Mouse (Mus musculus) lung, postnatal 0 days (tissue): ENCODE results near the gene Trh. TPM values are rescaled to one million over a fixed set of nuclear protein-coding genes. Genes with fewer than 3 reads are reported as not detected.

ENCODE experiments used
- ATAC-seq: fragments of 200-750 bp; cut with Nextera tagmentation; 2 replicates; pipeline ENCODE4 v1.8.0; 2017; ENCODE audit warnings: moderate library complexity
- DNase-seq: peaks from one replicate; pipeline ENCODE4 v3.0.0-alpha.2; 2016; ENCODE audit warnings: low spot score
- H3K27ac ChIP-seq: fragments of 300-500 bp; sonication (generic); 2 replicates; pipeline ENCODE4 v1.5.1; 2014; ENCODE audit warnings: antibody characterized with exemption, mild to moderate bottlenecking, low read length, mixed read lengths
- H3K27me3 ChIP-seq: fragments of 300-500 bp; sonication (generic); replicated peaks from 2 replicates; pipeline ENCODE4 v1.6.1; 2014; ENCODE audit warnings: low read length, mixed read lengths; ENCODE audit not compliant: insufficient read depth
- H3K36me3 ChIP-seq: fragments of 300-500 bp; sonication (generic); 2 replicates; pipeline ENCODE4 v1.6.1; 2014; ENCODE audit warnings: low read length, mixed read lengths; ENCODE audit not compliant: insufficient read depth
- H3K4me1 ChIP-seq: fragments of 300-500 bp; sonication (generic); 2 replicates; pipeline ENCODE4 v1.6.1; 2014; ENCODE audit warnings: antibody characterized with exemption, low read depth, low read length, mixed read lengths; ENCODE audit not compliant: insufficient read depth
- H3K4me2 ChIP-seq: fragments of 300-500 bp; sonication (generic); replicated peaks from 2 replicates; pipeline ENCODE4 v1.6.1; 2014; ENCODE audit warnings: low read depth, mild to moderate bottlenecking, low read length, moderate library complexity, mixed read lengths
- H3K4me3 ChIP-seq: fragments of 300-500 bp; sonication (generic); 2 replicates; pipeline ENCODE4 v1.5.1; 2014; ENCODE audit warnings: low read depth, low read length
- H3K9ac ChIP-seq: fragments of 300-500 bp; sonication (generic); replicated peaks from 2 replicates; pipeline ENCODE4 v1.6.1; 2014; ENCODE audit warnings: low read depth, mild to moderate bottlenecking
- H3K9me3 ChIP-seq: fragments of 300-500 bp; sonication (generic); 2 replicates; pipeline ENCODE4 v1.6.1; 2016; ENCODE audit warnings: low read length, mixed read lengths
- CTCF ChIP-seq: IDR thresholded peaks from 2 replicates; pipeline ENCODE4 v1.5.1; 2016; ENCODE audit warnings: antibody characterized with exemption, mild to moderate bottlenecking
- EP300 ChIP-seq: IDR thresholded peaks from 2 replicates; pipeline ENCODE4 v1.6.1; 2016; ENCODE audit warnings: antibody characterized with exemption, mild to moderate bottlenecking, control low read depth
- WGBS: fragments of 180-500 bp; shearing (Covaris S2); extraction: QIAGEN DNeasy Blood & Tissue Kit; methylation state at CpG from one replicate; pipeline ENCODE4 v1.1.7; 2014; 5-methylcytosine and 5-hydroxymethylcytosine counted together
- polyA plus RNA-seq: library from polyadenylated mRNA; unstranded; fragments of >200 nt; fragmentation: Nextera tagmentation; extraction: Ambion mirVana; gene quantifications from 2 replicates; pipeline ENCODE4 v1.2.1, GENCODE M21; 2015

Gene Trh
- polyA plus RNA-seq, result 0.13 and 0.47 TPM in 2 replicates

GRCm38 (mm10) chr6:92244591-92244990 is at the start of gene Trh:
Trh (minus strand) TSS chr6:92244650.
- no peak for TF ChIP-seq CTCF
- TF ChIP-seq EP300, result no peak
- Histone ChIP-seq H3K27ac (no peak within 1 kb of the TSS), H3K9ac (no peak within 1 kb of the TSS), H3K4me3 (no peak within 1 kb of the TSS; the same call in 1 of the 2 replicates), H3K4me2 (peak within 1 kb of the TSS; percentile 19; the same call in 1 of the 2 replicates), H3K9me3 (no peaks in the 10 kb centered on the region), H3K27me3 (0 out of 2 replicates have a peak, but pooled peaks cover 8% of the 10 kb centered on the region), H3K36me3 (no peaks in the 10 kb centered on the region), H3K4me1 (0 out of 2 replicates have a peak, but pooled peaks cover 4% of the 10 kb centered on the region)
- DNase-seq, result no peak
- no peak for ATAC-seq
- 1% methylated on average over 31 of the region's 31 CpGs for WGBS

GRCm38 (mm10) chr6:92290826-92291225 is 46.4 kb upstream of the Trh start:
- Histone ChIP-seq H3K4me2 (no peak overlapping the region), H3K27me3 (no peaks in the 10 kb centered on the region), H3K9ac (no peak overlapping the region), H3K4me3 (no peak overlapping the region), H3K9me3 (no peaks in the 10 kb centered on the region), H3K27ac (no peak overlapping the region), H3K36me3 (no peaks in the 10 kb centered on the region), H3K4me1 (no peaks in the 10 kb centered on the region)
- ATAC-seq (no peak), DNase-seq (no peak)
- 75% methylated on average over 3 of the region's 3 CpGs for WGBS
- TF ChIP-seq EP300, result no peak
- TF ChIP-seq CTCF, result no peak

- H3K9ac ChIP-seq, result no peak overlapping the region
- H3K9me3 ChIP-seq, result no peaks in the 10 kb centered on the region
- no peak for ATAC-seq
- H3K27me3 ChIP-seq, result no peaks in the 10 kb centered on the region
- H3K4me2 ChIP-seq, result no peak overlapping the region
- no peak overlapping the region for H3K27ac ChIP-seq
- WGBS, result 30% methylated on average over 4 of the region's 4 CpGs
- no peak for TF ChIP-seq CTCF
- no peak for TF ChIP-seq EP300
- H3K4me1 ChIP-seq, result no peaks in the 10 kb centered on the region
- DNase-seq, result no peak
- H3K4me3 ChIP-seq, result no peak overlapping the region
- no peaks in the 10 kb centered on the region for H3K36me3 ChIP-seq
These were observed 42.4 kb upstream of the Trh start for GRCm38 (mm10) chr6:92286889-92287288.

- 19% methylated on average over 4 of the region's 4 CpGs for WGBS
- Histone ChIP-seq H3K4me2 (no peak overlapping the region), H3K4me3 (no peak overlapping the region), H3K27ac (no peak overlapping the region), H3K36me3 (no peaks in the 10 kb centered on the region), H3K4me1 (no peaks in the 10 kb centered on the region), H3K9ac (no peak overlapping the region), H3K9me3 (no peaks in the 10 kb centered on the region), H3K27me3 (no peaks in the 10 kb centered on the region)
- 0 out of 2 replicates have a peak, but pooled peaks have one; percentile 33 for ATAC-seq
- peak; percentile 93 for TF ChIP-seq CTCF
- no peak for TF ChIP-seq EP300
- DNase-seq, result peak; percentile 69
These were observed 41.9 kb upstream of the Trh start for GRCm38 (mm10) chr6:92286258-92286888.

GRCm38 (mm10) chr6:92285559-92285958 is 41.1 kb upstream of the Trh start:
- no peak for TF ChIP-seq EP300
- no peak for TF ChIP-seq CTCF
- Histone ChIP-seq H3K4me1 (no peaks in the 10 kb centered on the region), H3K4me2 (no peak overlapping the region), H3K36me3 (no peaks in the 10 kb centered on the region), H3K27me3 (no peaks in the 10 kb centered on the region), H3K27ac (no peak overlapping the region), H3K9me3 (no peaks in the 10 kb centered on the region), H3K4me3 (no peak overlapping the region), H3K9ac (no peak overlapping the region)
- 62% methylated on average over 4 of the region's 4 CpGs for WGBS
- DNase-seq, result no peak
- no peak for ATAC-seq

- Histone ChIP-seq H3K27me3 (no peaks in the 10 kb centered on the region), H3K9me3 (no peaks in the 10 kb centered on the region), H3K4me1 (no peaks in the 10 kb centered on the region), H3K4me3 (no peak overlapping the region), H3K9ac (no peak overlapping the region), H3K27ac (no peak overlapping the region), H3K4me2 (no peak overlapping the region), H3K36me3 (no peaks in the 10 kb centered on the region)
- DNase-seq (no peak), ATAC-seq (no peak)
- no peak for TF ChIP-seq CTCF
- TF ChIP-seq EP300, result no peak
- 54% methylated on average over 1 of the region's 1 CpGs for WGBS
These were observed 32.7 kb upstream of the Trh start for GRCm38 (mm10) chr6:92277179-92277578.
